Mouse (Mus musculus) liver, embryonic 14.5 days (tissue): ENCODE results near the gene Ifnl2. TPM values are rescaled to one million over a fixed set of nuclear protein-coding genes. Genes with fewer than 3 reads are reported as not detected.
"Not testable (repeated sequence)": the region's sequence is repeated elsewhere in the genome, so short reads cannot be mapped to it uniquely, and the experiment has no call there.

Experiments
- ATAC-seq: fragments of 200-750 bp; cut with Nextera tagmentation; 2 replicates; pipeline ENCODE4 v1.8.0; 2017; ENCODE audit warnings: moderate number of reproducible peaks, mild to moderate bottlenecking, moderate library complexity; ENCODE audit not compliant: insufficient read depth
- DNase-seq, 3 experiments: peaks; one replicate each; pipeline ENCODE4 v3.0.0-alpha.2; 2012 to 2013; ENCODE audit warnings: low read depth in 3 of 3, low spot score in 3 of 3
- H3K27ac ChIP-seq: fragments of 300-500 bp; sonication (generic); 2 replicates; pipeline ENCODE4 v1.5.1; 2014; ENCODE audit warnings: moderate library complexity, mild to moderate bottlenecking, control low read depth, inconsistent platforms
- H3K27me3 ChIP-seq: fragments of 300-500 bp; sonication (generic); 2 replicates; pipeline ENCODE4 v1.6.1; 2014; ENCODE audit warnings: mild to moderate bottlenecking, low read length, moderate library complexity; ENCODE audit not compliant: control insufficient read depth, insufficient read depth
- H3K36me3 ChIP-seq: fragments of 300-500 bp; sonication (generic); replicated peaks from 2 replicates; pipeline ENCODE4 v1.6.1; 2014; ENCODE audit warnings: low read depth; ENCODE audit not compliant: control insufficient read depth, insufficient read depth
- H3K4me1 ChIP-seq, 2 experiments: fragments of 200-500 bp in 1 of 2; fragments of 300-500 bp in 1 of 2; sonication (generic) in 1 of 2; replicated peaks; 2 replicates each; pipeline ENCODE4 v1.6.1; 2012 to 2014; ENCODE audit warnings: antibody characterized with exemption in 1 of 2, inconsistent platforms in 1 of 2, low read length in 1 of 2; ENCODE audit not compliant: control insufficient read depth in 2 of 2, insufficient read depth in 2 of 2
- H3K4me2 ChIP-seq: fragments of 300-500 bp; sonication (generic); 2 replicates; pipeline ENCODE4 v1.6.1; 2014; ENCODE audit warnings: low read depth, mild to moderate bottlenecking, control low read depth, moderate library complexity
- H3K4me3 ChIP-seq, 2 experiments: fragments of 200-500 bp in 1 of 2; fragments of 300-500 bp in 1 of 2; sonication (generic) in 1 of 2; 2 replicates each; pipeline ENCODE4 v1.5.1; 2012 to 2014; ENCODE audit warnings: low read depth in 2 of 2, low read length in 2 of 2, mild to moderate bottlenecking in 2 of 2, control low read depth in 1 of 2, inconsistent platforms in 1 of 2, moderate library complexity in 1 of 2; ENCODE audit not compliant: insufficient read depth in 1 of 2
- H3K9ac ChIP-seq: fragments of 300-500 bp; sonication (generic); replicated peaks from 2 replicates; pipeline ENCODE4 v1.6.1; 2014; ENCODE audit warnings: mild to moderate bottlenecking, control low read depth, moderate library complexity
- H3K9me3 ChIP-seq: fragments of 300-500 bp; sonication (generic); 2 replicates; pipeline ENCODE4 v1.6.1; 2016; ENCODE audit warnings: low read length, mixed read lengths; ENCODE audit not compliant: control insufficient read depth
- CTCF ChIP-seq: IDR thresholded peaks from 2 replicates; pipeline ENCODE4 v1.5.1; 2016; ENCODE audit warnings: antibody characterized with exemption, low read depth, control low read depth
- EP300 ChIP-seq: IDR thresholded peaks from 2 replicates; pipeline ENCODE4 v1.6.1; 2016; ENCODE audit warnings: antibody characterized with exemption, low read depth
- WGBS: fragments of 180-500 bp; shearing (Covaris S2); extraction: QIAGEN DNeasy Blood & Tissue Kit; methylation state at CpG from one replicate; pipeline ENCODE4 v1.1.7; 2014; ENCODE audit not compliant: insufficient replicate concordance; 5-methylcytosine and 5-hydroxymethylcytosine counted together
- polyA plus RNA-seq, 2 experiments: library from polyadenylated mRNA; depleted of rRNA in 1 of 2; stranded (reverse) in 1 of 2; unstranded in 1 of 2; fragments of >200 nt; fragmentation: Nextera tagmentation in 1 of 2; extraction: Ambion mirVana in 1 of 2; gene quantifications; 2 replicates each; pipeline versions ENCODE4 v1.2.1 to v1.2.3; 2012 to 2014

The Ifnl2 gene
- polyA plus RNA-seq, 2 experiments: not detected

DNA sequence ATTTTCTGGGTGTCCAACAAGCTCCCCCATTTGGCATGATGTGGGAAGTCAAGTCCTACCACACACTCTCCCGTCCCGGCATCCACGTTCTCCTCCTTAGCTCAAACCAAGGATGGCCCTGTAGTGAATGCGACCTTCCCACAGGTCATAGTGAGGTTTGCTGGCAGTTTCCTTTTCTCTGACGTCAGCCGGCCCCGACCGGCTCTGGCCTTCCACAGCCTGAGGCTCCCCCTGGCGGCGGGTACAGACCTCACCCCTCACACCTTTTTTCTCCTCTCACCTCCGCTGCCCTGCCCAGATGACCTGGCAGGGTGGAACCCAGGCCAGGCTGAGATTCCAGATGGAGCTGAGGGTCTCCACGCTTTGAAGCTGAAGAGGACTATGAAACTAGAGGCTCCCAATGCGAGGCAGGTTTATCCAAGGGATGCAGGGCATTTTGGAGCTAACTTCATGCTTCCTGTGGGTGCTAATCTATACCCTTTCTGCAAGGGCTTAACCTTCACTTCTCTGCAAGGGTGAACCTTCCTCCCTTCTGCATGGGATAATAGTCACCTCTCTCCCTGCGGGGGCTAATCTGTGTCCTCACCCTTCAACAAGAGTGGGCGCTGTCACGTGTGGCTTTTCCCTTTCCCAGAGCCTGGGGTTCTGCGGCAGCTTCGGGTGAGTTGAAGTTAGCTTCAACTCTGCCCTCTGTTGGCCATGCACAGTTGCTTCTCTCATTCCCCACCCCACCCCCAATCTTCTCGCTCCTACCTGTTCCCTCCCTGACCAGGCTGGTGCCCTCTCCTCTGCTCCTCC lies 17.9 kb upstream of the Ifnl2 start:
- H3K9ac ChIP-seq: no peak overlapping the region
- H3K27ac ChIP-seq: no peak overlapping the region
- no peaks in the 10 kb centered on the region for H3K27me3 ChIP-seq
- H3K4me3 ChIP-seq: no peak overlapping the region
- H3K4me2 ChIP-seq: no peak overlapping the region
- ATAC-seq: peak; percentile 62; the same call in 1 of the 2 replicates
- H3K4me1 ChIP-seq: 0 out of 4 replicates have a peak, but pooled peaks cover 0 to 3% of the 10 kb centered on the region in 2 experiments
- WGBS: 3% methylated on average over 19 of the region's 19 CpGs
- H3K36me3 ChIP-seq: no peaks in the 10 kb centered on the region
- no peaks in the 10 kb centered on the region for H3K9me3 ChIP-seq
- TF ChIP-seq EP300 (no peak), CTCF (peak; percentile 93)
- peak; percentile 36 to 58 (median 52) for DNase-seq

DNA sequence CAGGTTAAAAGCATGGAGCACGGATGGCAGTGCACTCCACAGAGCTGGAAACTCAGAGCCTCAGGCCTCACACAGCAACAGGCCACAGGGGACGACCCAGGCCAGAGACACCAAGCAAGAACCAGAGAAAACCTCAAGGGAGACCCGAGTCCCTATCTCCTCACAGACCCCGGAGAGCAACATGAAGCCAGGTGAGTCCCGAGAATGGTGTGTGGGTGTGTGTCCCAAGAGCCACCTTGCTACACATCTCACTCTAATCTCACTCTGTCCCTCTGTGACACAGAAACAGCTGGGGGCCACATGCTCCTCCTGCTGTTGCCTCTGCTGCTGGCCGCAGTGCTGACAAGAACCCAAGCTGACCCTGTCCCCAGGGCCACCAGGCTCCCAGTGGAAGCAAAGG lies 12.3 kb upstream of the Ifnl2 start, which contains the start of gene Ifnl3:
Gene Ifnl3 (plus strand): TSS at position 301 of the 400 bp plus-strand sequence.
- H3K9me3 ChIP-seq, H3K4me2 ChIP-seq, H3K36me3 ChIP-seq, H3K9ac ChIP-seq, DNase-seq, H3K4me1 ChIP-seq, ATAC-seq, H3K4me3 ChIP-seq, H3K27ac ChIP-seq, H3K27me3 ChIP-seq: not testable (repeated sequence)
- 49% methylated on average over 5 of the region's 6 CpGs for WGBS

DNA sequence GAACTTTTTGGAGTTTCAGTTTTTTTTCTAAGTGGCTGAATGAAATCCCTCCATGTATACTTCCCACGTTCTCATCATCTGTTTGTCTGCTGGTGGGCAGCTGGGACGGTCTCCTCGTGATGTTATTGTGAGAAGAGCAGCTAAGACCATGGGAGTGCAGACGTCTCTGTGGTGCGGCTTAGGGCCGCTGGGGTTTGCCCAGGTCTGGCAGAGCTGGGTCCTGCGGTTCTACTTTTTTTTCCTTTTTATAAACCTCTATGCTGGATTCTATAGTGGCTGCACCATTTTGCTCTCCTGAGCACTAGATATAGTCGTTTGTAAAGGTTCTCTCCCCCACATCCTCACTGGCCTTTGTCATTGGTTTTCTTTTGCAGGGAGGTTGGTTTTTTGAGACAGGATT lies 1.2 kb upstream of the Ifnl2 start:
- Histone ChIP-seq H3K4me1 (no peaks in the 10 kb centered on the region), H3K4me3 (no peak overlapping the region), H3K9me3 (no peaks in the 10 kb centered on the region), H3K36me3 (no peaks in the 10 kb centered on the region), H3K27me3 (no peaks in the 10 kb centered on the region), H3K9ac (no peak overlapping the region), H3K4me2 (no peak overlapping the region), H3K27ac (no peak overlapping the region)
- no peak for TF ChIP-seq EP300
- TF ChIP-seq CTCF: no peak
- ATAC-seq: no peak
- WGBS: 55% methylated on average over 8 of the region's 8 CpGs
- DNase-seq: no peak

DNA sequence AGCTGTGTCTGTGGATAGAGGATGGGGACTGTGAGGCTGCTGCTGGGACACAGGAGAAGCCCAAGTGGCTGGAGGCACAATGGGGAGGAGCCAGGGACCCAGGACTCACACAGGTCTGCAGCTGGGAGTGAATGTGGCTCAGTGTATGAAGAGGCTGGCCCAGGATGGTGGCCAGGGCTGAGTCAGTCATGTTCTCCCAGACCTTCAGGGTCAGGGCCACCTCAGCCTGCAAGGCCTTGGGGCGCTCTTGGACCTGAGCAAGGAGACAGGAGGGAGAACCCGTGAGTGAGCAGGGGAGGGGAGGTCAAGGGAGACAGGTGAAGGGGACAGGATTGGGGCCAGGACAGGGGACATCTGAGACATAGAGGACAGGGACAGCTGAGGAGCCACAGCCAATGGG lies 1.1 kb downstream of the Ifnl2 start:
- not testable (repeated sequence) for DNase-seq, H3K4me2 ChIP-seq, H3K9ac ChIP-seq, H3K4me3 ChIP-seq, H3K9me3 ChIP-seq, H3K27ac ChIP-seq, H3K4me1 ChIP-seq, H3K36me3 ChIP-seq, ATAC-seq, H3K27me3 ChIP-seq
- 49% methylated on average over 2 of the region's 2 CpGs for WGBS

GRCm38 (mm10) chr7:28505585-28505984 lies 4.7 kb downstream of the Ifnl2 start:
- Histone ChIP-seq H3K27me3 (no peaks in the 10 kb centered on the region), H3K36me3 (no peaks in the 10 kb centered on the region), H3K4me2 (no peak overlapping the region), H3K27ac (no peak overlapping the region), H3K9me3 (no peaks in the 10 kb centered on the region), H3K4me3 (no peak overlapping the region), H3K4me1 (no peaks in the 10 kb centered on the region), H3K9ac (no peak overlapping the region)
- DNase-seq (no peak), ATAC-seq (no peak)
- TF ChIP-seq EP300 (no peak), CTCF (no peak)
- WGBS: 6% methylated on average over 5 of the region's 5 CpGs
